Mouse (Mus musculus) thymus, adult 2 months (tissue): ENCODE results near the gene Rest.

Source experiments
- CTCF ChIP-seq: fragments of 200-500 bp; IDR thresholded peaks from 2 replicates; pipeline ENCODE4 v1.5.1; 2012; ENCODE audit warnings: mild to moderate bottlenecking, control low read depth, low read length, moderate library complexity, borderline replicate concordance; ENCODE audit not compliant: control insufficient read depth, poor library complexity, insufficient read depth; ENCODE audit errors: extremely low read depth
- POLR2A ChIP-seq: fragments of 200-500 bp; IDR thresholded peaks from 2 replicates; pipeline ENCODE4 v1.6.1; 2012; ENCODE audit warnings: mild to moderate bottlenecking, low read length, control low read depth, moderate library complexity; ENCODE audit not compliant: control insufficient read depth, poor library complexity, insufficient read depth; ENCODE audit errors: extremely low read depth

GRCm38 (mm10) chr5:77234921-77235320 lies 30.4 kb upstream of the Rest start:
- TF ChIP-seq POLR2A (no peak), CTCF (no peak)
